30 mouse cellular contexts compared by ENCODE assay signal in the genomic region with DNA sequence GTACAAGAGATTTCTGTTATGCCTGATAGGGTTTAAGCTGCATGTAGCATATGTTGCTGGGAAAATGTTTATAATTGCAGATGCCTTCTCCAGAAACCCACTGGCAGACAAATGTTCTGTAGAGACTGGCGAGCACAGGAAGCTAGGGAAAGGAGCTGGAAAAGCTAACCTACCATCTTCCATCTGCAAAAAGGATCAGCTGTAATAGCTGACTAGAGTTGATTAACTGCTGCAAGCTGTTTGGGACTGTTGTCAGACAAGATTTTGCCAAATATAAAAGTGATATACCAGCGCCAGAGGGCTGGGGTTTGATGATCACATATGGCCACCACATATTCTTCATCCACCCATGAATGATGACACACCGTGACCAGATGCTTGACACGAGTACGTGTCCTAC. TPM values are rescaled to one million over a fixed set of nuclear protein-coding genes. Genes with fewer than 3 reads are reported as not detected.
DNase-seq lines count a peak whose midpoint lies in the region; ATAC-seq lines count a peak whose summit lies in the region.
"Had no signal": no experiment of that assay in that cellular context is flagged by ENCODE, and none has a peak within 500 bp of the region (broad histone marks: within the 10 kb centered on the region; RNA-seq: fewer than 3 reads in every experiment).

No protein-coding gene starts in this region.

- no peak overlapping the region for H3K27ac ChIP-seq in forebrain, embryonic 14.5 days (ENCODE audit: low read depth, low read length)
- no peak overlapping the region for H3K27ac ChIP-seq in forebrain, embryonic 12.5 days
- H3K27ac ChIP-seq in neural tube, embryonic 14.5 days (ENCODE audit: low read depth, low read length), result no peak overlapping the region
- H3K27ac ChIP-seq in neural tube, embryonic 15.5 days (replicated peaks), result no peak overlapping the region
- H3K27ac ChIP-seq: hindbrain, embryonic 15.5 days; limb, embryonic 15.5 days; liver, embryonic 14.5 days had no signal

- no peak overlapping the region for H3K4me2 ChIP-seq in forebrain, embryonic 14.5 days (ENCODE audit: low read length)
- no peak overlapping the region for H3K4me2 ChIP-seq in forebrain, embryonic 12.5 days
- no peak overlapping the region for H3K4me2 ChIP-seq in neural tube, embryonic 14.5 days (ENCODE audit: low read depth, low read length)
- no peak overlapping the region for H3K4me2 ChIP-seq in neural tube, embryonic 15.5 days
- H3K4me2 ChIP-seq: hindbrain, embryonic 15.5 days; limb, embryonic 15.5 days; lung, embryonic 14.5 days had no signal

- H3K9me3 ChIP-seq in forebrain, embryonic 14.5 days (replicated peaks; ENCODE audit: control insufficient read depth, low read length), result no peaks in the 10 kb centered on the region
- no peaks in the 10 kb centered on the region for H3K9me3 ChIP-seq in forebrain, embryonic 12.5 days
- H3K9me3 ChIP-seq in neural tube, embryonic 14.5 days (ENCODE audit: control insufficient read depth, low read length), result no peaks in the 10 kb centered on the region
- H3K9me3 ChIP-seq in neural tube, embryonic 15.5 days (replicated peaks), result no peaks in the 10 kb centered on the region
- H3K9me3 ChIP-seq: hindbrain, embryonic 15.5 days; limb, embryonic 15.5 days; megakaryocyte, embryonic 14.5 days had no signal

- 74% methylated on average over 5 of the region's 5 CpGs for WGBS in forebrain, embryonic 14.5 days
- WGBS in forebrain, embryonic 12.5 days, result 93% methylated on average over 5 of the region's 5 CpGs
- 59% methylated on average over 5 of the region's 5 CpGs for WGBS in neural tube, embryonic 14.5 days
- WGBS in neural tube, embryonic 15.5 days, result 58% methylated on average over 5 of the region's 5 CpGs

- peak; percentile 70 for DNase-seq in forebrain, embryonic 14.5 days (ENCODE audit: low spot score)
- peak; percentile 6 for DNase-seq in layer of hippocampus, adult 8-10 months (ENCODE audit: low spot score in 2 of 2)
- DNase-seq in layer of hippocampus, postnatal 10 days (ENCODE audit: low spot score in 2 of 2), result no peak
- no peak for DNase-seq in spleen, postnatal 14 days (ENCODE audit: low spot score in 2 of 2)
- DNase-seq: adrenal gland, adult 2 months; cerebellum, adult 11-12 months; cerebellum, postnatal 25 days; gastrocnemius, postnatal 36 days; heart, postnatal 36 days; kidney, adult 9 months; kidney, postnatal 14 days; lung, embryonic 14.5 days; midbrain, embryonic 14.5 days had no signal

- H3K9ac ChIP-seq in forebrain, embryonic 14.5 days (ENCODE audit: low read length), result no peak overlapping the region
- H3K9ac ChIP-seq in forebrain, embryonic 12.5 days, result no peak overlapping the region
- no peak overlapping the region for H3K9ac ChIP-seq in neural tube, embryonic 14.5 days (replicated peaks; ENCODE audit: low read depth, low read length)
- H3K9ac ChIP-seq in neural tube, embryonic 15.5 days (replicated peaks), result no peak overlapping the region
- H3K9ac ChIP-seq: hindbrain, embryonic 15.5 days; limb, embryonic 15.5 days; liver, embryonic 14.5 days; lung, embryonic 14.5 days had no signal

- no peaks in the 10 kb centered on the region for H3K36me3 ChIP-seq in forebrain, embryonic 14.5 days (ENCODE audit: control insufficient read depth, insufficient read depth, low read length)
- no peaks in the 10 kb centered on the region for H3K36me3 ChIP-seq in forebrain, embryonic 12.5 days (replicated peaks)
- H3K36me3 ChIP-seq in neural tube, embryonic 14.5 days (ENCODE audit: control insufficient read depth, insufficient read depth, low read length), result no peaks in the 10 kb centered on the region
- no peaks in the 10 kb centered on the region for H3K36me3 ChIP-seq in neural tube, embryonic 15.5 days
- H3K36me3 ChIP-seq: hindbrain, embryonic 15.5 days; limb, embryonic 15.5 days had no signal

- no peak overlapping the region for H3K4me3 ChIP-seq in forebrain, embryonic 14.5 days (ENCODE audit: low read depth, low read length)
- no peak overlapping the region for H3K4me3 ChIP-seq in forebrain, embryonic 12.5 days (replicated peaks)
- H3K4me3 ChIP-seq in neural tube, embryonic 14.5 days (ENCODE audit: low read depth, low read length), result no peak overlapping the region
- no peak overlapping the region for H3K4me3 ChIP-seq in neural tube, embryonic 15.5 days (replicated peaks)
- H3K4me3 ChIP-seq: hindbrain, embryonic 15.5 days; limb, embryonic 15.5 days; megakaryocyte, embryonic 14.5 days; myocyte had no signal

- ATAC-seq in forebrain, embryonic 14.5 days, result peak; percentile 74; the same call in 1 of the 2 replicates
- no peak for ATAC-seq in forebrain, embryonic 12.5 days (ENCODE audit: low FRiP score)
- ATAC-seq in neural tube, embryonic 14.5 days (ENCODE audit: low read depth), result peak; percentile 54; the same call in 1 of the 2 replicates
- ATAC-seq in neural tube, embryonic 15.5 days (ENCODE audit: low FRiP score), result no peak
- ATAC-seq: intestine, embryonic 16.5 days had no signal

- H3K4me1 ChIP-seq in forebrain, embryonic 14.5 days (ENCODE audit: control insufficient read depth, insufficient read depth, low read length), result no peaks in the 10 kb centered on the region
- no peaks in the 10 kb centered on the region for H3K4me1 ChIP-seq in forebrain, embryonic 12.5 days
- H3K4me1 ChIP-seq in neural tube, embryonic 14.5 days (ENCODE audit: control insufficient read depth, insufficient read depth, low read length), result no peaks in the 10 kb centered on the region
- no peaks in the 10 kb centered on the region for H3K4me1 ChIP-seq in neural tube, embryonic 15.5 days
- H3K4me1 ChIP-seq: hindbrain, embryonic 15.5 days; limb, embryonic 15.5 days; megakaryocyte, embryonic 14.5 days had no signal

- H3K27me3 ChIP-seq in forebrain, embryonic 14.5 days (replicated peaks; ENCODE audit: control insufficient read depth, insufficient read depth, low read length), result no peaks in the 10 kb centered on the region
- H3K27me3 ChIP-seq in forebrain, embryonic 12.5 days, result no peaks in the 10 kb centered on the region
- no peaks in the 10 kb centered on the region for H3K27me3 ChIP-seq in neural tube, embryonic 14.5 days (ENCODE audit: control insufficient read depth, insufficient read depth, low read length)
- no peaks in the 10 kb centered on the region for H3K27me3 ChIP-seq in neural tube, embryonic 15.5 days (replicated peaks)
- H3K27me3 ChIP-seq: hindbrain, embryonic 15.5 days; limb, embryonic 15.5 days; megakaryocyte, embryonic 14.5 days had no signal

RNA-seq across cellular contexts. Expression of a gene that starts 6.8 kb away (rescaled TPM):
- polyA plus RNA-seq in forebrain, embryonic 14.5 days (2014; fragmentation: Nextera tagmentation; extraction: Ambion mirVana), result 0.24 TPM in 1 of 2 replicates, not detected in the other
- not detected in 2 replicates for polyA plus RNA-seq in forebrain, embryonic 12.5 days (2016; fragmentation: Nextera tagmentation; extraction: Ambion mirVana)
- total RNA-seq in layer of hippocampus, adult 8-10 months (2022), result not detected
- total RNA-seq in layer of hippocampus, postnatal 10 days (2021), result under 1 TPM; 0.29 to 0.62 TPM
- 1.4 and 1.8 TPM in 2 replicates for polyA plus RNA-seq in neural tube, embryonic 14.5 days (2014; fragmentation: Nextera tagmentation; extraction: Ambion mirVana)
- 0.40 and 0.93 TPM in 2 replicates for polyA plus RNA-seq in neural tube, embryonic 15.5 days (2015; fragmentation: Nextera tagmentation; extraction: Ambion mirVana)
- total RNA-seq: adrenal gland, adult 2 months; adrenal gland, postnatal 4 days; gastrocnemius, adult 18-20 months; gastrocnemius, postnatal 36 days; heart, adult 8-10 months; heart, postnatal 36 days; MEL had no signal
- polyA plus RNA-seq: adrenal gland, adult 2 months; C2C12; embryonic facial prominence, embryonic 11.5 days; heart, embryonic 14.5 days; intestine, embryonic 16.5 days; limb, embryonic 15.5 days; liver, embryonic 14.5 days; lung, embryonic 14.5 days; myocyte; thymus, postnatal 0 days had no signal

RNA-seq across cellular contexts. Expression of a gene that starts 50.0 kb away (rescaled TPM):
- polyA plus RNA-seq in forebrain, embryonic 14.5 days (2014; fragmentation: Nextera tagmentation; extraction: Ambion mirVana), result 7.1 and 8.6 TPM in 2 replicates
- polyA plus RNA-seq in forebrain, embryonic 12.5 days (2016; fragmentation: Nextera tagmentation; extraction: Ambion mirVana), result 21.7 and 22.7 TPM in 2 replicates
- 1 to 10 TPM; 2.1 to 4.1 (median 3.1) TPM for total RNA-seq in layer of hippocampus, adult 8-10 months (2022)
- 1 to 10 TPM; 1.7 to 1.8 TPM for total RNA-seq in layer of hippocampus, postnatal 10 days (2021)
- polyA plus RNA-seq in neural tube, embryonic 14.5 days (2014; fragmentation: Nextera tagmentation; extraction: Ambion mirVana), result 7.5 and 8.8 TPM in 2 replicates
- 9.6 and 18.7 TPM in 2 replicates for polyA plus RNA-seq in neural tube, embryonic 15.5 days (2015; fragmentation: Nextera tagmentation; extraction: Ambion mirVana)

Comparison
In these comparisons a context has a peak if more than half of its experiments do, and no peak if none do; other contexts are left out.
1. ATAC-seq: peak in forebrain, embryonic 14.5 days (single experiment) and neural tube, embryonic 14.5 days (single experiment); none in forebrain, embryonic 12.5 days (single experiment) and neural tube, embryonic 15.5 days (single experiment).
2. DNase-seq: peak in forebrain, embryonic 14.5 days (single experiment) and layer of hippocampus, adult 8-10 months (2 of 2); none in layer of hippocampus, postnatal 10 days (0 of 2) and spleen, postnatal 14 days (0 of 2).